Mouse (Mus musculus): ENCODE results near the gene Gsdme. TPM values are rescaled to one million over a fixed set of nuclear protein-coding genes. Genes with fewer than 3 reads are reported as not detected.
A peak's percentile ranks its signal among the peaks of the same experiment; 100 is the strongest.

The Gsdme gene
- not detected in 2 replicates for total RNA-seq (2014; fragmentation: Nextera tagmentation)
- total RNA-seq (2017) = 0.76 and 0.87 TPM in 2 replicates
- 0.02 TPM in 1 of 2 replicates, not detected in the other for polyA plus RNA-seq (2012)

DNA sequence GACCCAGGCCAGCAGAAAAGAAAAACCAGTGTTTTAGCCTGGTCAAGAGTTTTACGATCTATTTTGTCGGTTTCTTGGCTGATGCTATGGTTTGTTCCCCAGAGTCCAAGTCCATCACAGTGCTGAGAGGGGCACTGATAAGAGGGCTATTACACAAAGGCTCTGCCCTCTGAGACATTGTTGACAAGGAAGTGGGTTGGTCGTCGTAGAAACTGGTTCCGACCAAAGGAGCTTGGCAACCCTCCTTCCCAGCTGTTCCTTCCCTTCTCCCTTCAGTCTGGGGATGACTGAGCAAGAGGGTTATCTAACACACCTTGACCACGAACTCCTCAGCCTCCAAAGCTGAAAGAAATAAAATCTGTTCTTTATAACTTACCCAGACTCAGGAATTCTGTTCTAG lies at the start of gene Gsdme:
Gene Gsdme (minus strand): TSS at position 193 of the 400 bp plus-strand sequence.
- Histone ChIP-seq H3K4me1 (ENCODE audit: insufficient read depth, low read depth, low read length) (peaks cover 6% of the 10 kb centered on the region), H3K36me3 (replicated peaks) (no peaks in the 10 kb centered on the region), H3K9me3 (replicated peaks) (no peaks in the 10 kb centered on the region), H3K4me3 (ENCODE audit: low read depth, low read length) (no peak within 1 kb of the TSS), H3K27me3 (ENCODE audit: insufficient read depth, low read length) (peaks cover 53% of the 10 kb centered on the region)
- ATAC-seq (ENCODE audit: extremely low read depth, insufficient number of reproducible peaks, low FRiP score, poor library complexity, severe bottlenecking) = no peak
- TF ChIP-seq GATA2 (IDR thresholded peaks at IDR 0.05; ENCODE audit: borderline replicate concordance, low read depth, low read length) (no peak), POLR2AphosphoS5 (IDR thresholded peaks at IDR 0.05; ENCODE audit: insufficient replicate concordance, low read depth, low read length) (no peak), CTCF (IDR thresholded peaks at IDR 0.05; ENCODE audit: low read depth, low read length) (no peak), GATA1 (IDR thresholded peaks at IDR 0.05; ENCODE audit: borderline replicate concordance, low read length) (no peak), TAL1 (conservative IDR thresholded peaks at IDR 0.05; ENCODE audit: low read depth, low read length) (no peak)
- DNase-seq (ENCODE audit: low spot score) = no peak

DNA sequence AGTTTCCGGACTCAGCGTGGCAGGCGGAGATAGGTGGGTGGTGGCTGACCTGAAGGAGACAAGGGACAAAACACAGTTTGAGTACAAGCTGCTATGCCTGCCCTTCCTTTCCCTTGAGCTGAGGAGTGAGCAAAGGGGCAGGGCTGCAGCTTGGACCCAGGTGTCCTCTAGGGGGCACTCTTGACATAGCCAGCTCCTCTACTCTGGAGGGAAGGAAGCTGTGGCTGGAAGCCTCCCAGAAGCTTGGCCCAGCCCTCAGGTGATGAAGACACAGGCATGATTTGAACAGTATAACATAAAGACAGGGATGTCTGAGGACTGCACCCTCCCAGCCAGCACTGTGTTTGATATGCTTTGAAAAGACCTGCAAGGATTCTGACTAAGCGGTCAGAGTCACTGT lies 49.0 kb upstream of the Gsdme start:
- peaks cover 9% of the 10 kb centered on the region for H3K27me3 ChIP-seq (ENCODE audit: insufficient read depth, low read length)
- ATAC-seq (ENCODE audit: extremely low read depth, insufficient number of reproducible peaks, low FRiP score, poor library complexity, severe bottlenecking) (no peak), DNase-seq (ENCODE audit: low spot score) (peak; percentile 30)
- H3K9me3 ChIP-seq (replicated peaks) = no peaks in the 10 kb centered on the region
- no peaks in the 10 kb centered on the region for H3K36me3 ChIP-seq (replicated peaks)
- H3K4me1 ChIP-seq (ENCODE audit: insufficient read depth, low read depth, low read length) = 0 out of 2 replicates have a peak, but pooled peaks cover 3% of the 10 kb centered on the region
- TF ChIP-seq POLR2AphosphoS5 (IDR thresholded peaks at IDR 0.05; ENCODE audit: insufficient replicate concordance, low read depth, low read length) (no peak), CTCF (IDR thresholded peaks at IDR 0.05; ENCODE audit: low read depth, low read length) (peak; percentile 67)
- H3K4me3 ChIP-seq (ENCODE audit: low read depth, low read length) = no peak overlapping the region

DNA sequence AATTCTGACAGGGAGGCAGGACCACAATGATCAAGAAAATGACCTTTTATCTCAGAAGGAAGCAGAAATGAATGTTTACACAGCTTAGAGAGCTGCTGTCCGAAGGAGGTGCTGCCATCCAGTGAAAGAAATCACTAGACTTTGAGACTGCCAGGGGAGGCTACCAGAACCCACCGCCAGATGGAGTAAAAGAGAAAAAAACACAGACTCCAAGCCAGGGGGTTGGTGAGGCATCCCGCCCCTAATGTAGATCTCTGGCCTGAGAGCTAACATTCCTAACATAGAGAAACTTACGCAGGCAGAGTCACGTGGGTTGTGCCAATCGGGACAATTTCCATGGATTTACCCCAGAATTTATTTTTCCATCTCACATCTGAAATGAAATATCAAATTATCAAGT lies 45.4 kb upstream of the Gsdme start:
- ATAC-seq (ENCODE audit: extremely low read depth, insufficient number of reproducible peaks, low FRiP score, poor library complexity, severe bottlenecking) = no peak
- TF ChIP-seq GATA1 (IDR thresholded peaks at IDR 0.05; ENCODE audit: borderline replicate concordance, low read length) = no peak
- no peak for TF ChIP-seq TAL1 (conservative IDR thresholded peaks at IDR 0.05; ENCODE audit: low read depth, low read length)
- TF ChIP-seq POLR2AphosphoS5 (IDR thresholded peaks at IDR 0.05; ENCODE audit: insufficient replicate concordance, low read depth, low read length) = no peak
- TF ChIP-seq CTCF (IDR thresholded peaks at IDR 0.05; ENCODE audit: low read depth, low read length) = no peak
- TF ChIP-seq GATA2 (IDR thresholded peaks at IDR 0.05; ENCODE audit: borderline replicate concordance, low read depth, low read length) = no peak
- DNase-seq (ENCODE audit: low spot score) = no peak

DNA sequence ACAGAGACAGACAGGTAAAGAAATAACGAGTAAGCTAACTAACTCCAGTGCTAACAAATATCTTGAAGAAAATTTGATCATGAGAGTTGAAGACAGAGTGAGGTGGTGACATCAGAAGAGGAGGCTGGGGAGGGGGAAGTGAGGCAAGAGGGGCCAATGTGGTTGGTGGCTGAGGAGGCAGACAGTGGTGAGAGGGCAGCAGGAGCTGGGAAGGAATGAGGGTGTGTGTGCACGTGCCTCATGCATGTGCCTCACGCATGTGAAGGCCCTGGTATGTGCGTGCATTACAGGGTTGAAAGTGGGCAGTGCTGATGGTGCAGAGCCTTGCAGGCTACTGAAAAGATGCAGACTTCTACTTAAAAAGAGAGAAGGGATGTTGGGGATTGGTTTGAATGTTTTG lies 43.0 kb upstream of the Gsdme start:
- Histone ChIP-seq H3K4me1 (ENCODE audit: insufficient read depth, low read depth, low read length) (peaks cover 5% of the 10 kb centered on the region), H3K9me3 (replicated peaks) (no peaks in the 10 kb centered on the region), H3K27me3 (ENCODE audit: insufficient read depth, low read length) (peaks cover 22% of the 10 kb centered on the region), H3K4me3 (ENCODE audit: low read depth, low read length) (no peak overlapping the region), H3K36me3 (replicated peaks) (no peaks in the 10 kb centered on the region)
- DNase-seq (ENCODE audit: low spot score) = no peak
- no peak for ATAC-seq (ENCODE audit: extremely low read depth, insufficient number of reproducible peaks, low FRiP score, poor library complexity, severe bottlenecking)
- TF ChIP-seq POLR2AphosphoS5 (IDR thresholded peaks at IDR 0.05; ENCODE audit: insufficient replicate concordance, low read depth, low read length) = no peak
- TF ChIP-seq GATA2 (IDR thresholded peaks at IDR 0.05; ENCODE audit: borderline replicate concordance, low read depth, low read length) = no peak
- TF ChIP-seq CTCF (IDR thresholded peaks at IDR 0.05; ENCODE audit: low read depth, low read length) = no peak

More for the DNA sequence above, 45.4 kb upstream of the Gsdme start:
- Histone ChIP-seq H3K27me3 (ENCODE audit: insufficient read depth, low read length) (peaks cover 11% of the 10 kb centered on the region), H3K4me3 (ENCODE audit: low read depth, low read length) (no peak overlapping the region), H3K36me3 (replicated peaks) (no peaks in the 10 kb centered on the region), H3K9me3 (replicated peaks) (no peaks in the 10 kb centered on the region), H3K4me1 (ENCODE audit: insufficient read depth, low read depth, low read length) (peaks cover 3% of the 10 kb centered on the region; the same call in 1 of the 2 replicates)

DNA sequence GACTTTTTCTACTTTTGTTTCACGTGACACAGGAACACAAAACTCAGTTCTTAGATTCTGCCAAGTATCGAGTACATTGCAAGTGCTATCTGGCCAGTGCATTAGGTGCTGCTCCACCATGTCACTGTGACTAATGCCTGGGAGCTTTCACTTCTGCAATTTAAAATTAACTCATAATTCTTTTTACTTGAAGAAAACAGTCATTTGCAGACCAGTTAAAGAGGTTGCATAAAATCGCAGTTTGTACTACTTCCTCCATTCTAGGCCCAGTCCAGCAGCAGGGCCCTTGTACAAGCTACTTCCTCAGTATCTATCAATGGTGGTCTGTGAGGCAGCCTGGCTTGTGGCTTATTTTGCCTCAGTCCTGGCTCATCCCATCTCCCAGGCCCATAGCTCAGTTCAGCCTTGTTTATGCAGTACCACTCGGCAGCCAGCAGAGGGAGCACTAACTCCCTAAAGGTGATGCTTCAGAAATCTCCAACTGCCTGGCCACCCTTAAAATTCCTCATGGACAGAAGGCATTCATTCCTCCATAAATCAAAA lies 41.4 kb upstream of the Gsdme start:
- H3K4me3 ChIP-seq (ENCODE audit: low read depth, low read length) = no peak overlapping the region
- TF ChIP-seq GATA1 (IDR thresholded peaks at IDR 0.05; ENCODE audit: borderline replicate concordance, low read length) (no peak), GATA2 (IDR thresholded peaks at IDR 0.05; ENCODE audit: borderline replicate concordance, low read depth, low read length) (no peak), TAL1 (conservative IDR thresholded peaks at IDR 0.05; ENCODE audit: low read depth, low read length) (no peak), CTCF (IDR thresholded peaks at IDR 0.05; ENCODE audit: low read depth, low read length) (peak; percentile 95), POLR2AphosphoS5 (IDR thresholded peaks at IDR 0.05; ENCODE audit: insufficient replicate concordance, low read depth, low read length) (no peak)
- H3K36me3 ChIP-seq (replicated peaks) = no peaks in the 10 kb centered on the region
- H3K4me1 ChIP-seq (ENCODE audit: insufficient read depth, low read depth, low read length) = peaks cover 5% of the 10 kb centered on the region
- peaks cover 21% of the 10 kb centered on the region for H3K27me3 ChIP-seq (ENCODE audit: insufficient read depth, low read length)
- peak; percentile 51 for DNase-seq (ENCODE audit: low spot score)
- ATAC-seq (ENCODE audit: extremely low read depth, insufficient number of reproducible peaks, low FRiP score, poor library complexity, severe bottlenecking) = no peak
- H3K9me3 ChIP-seq (replicated peaks) = no peaks in the 10 kb centered on the region

DNA sequence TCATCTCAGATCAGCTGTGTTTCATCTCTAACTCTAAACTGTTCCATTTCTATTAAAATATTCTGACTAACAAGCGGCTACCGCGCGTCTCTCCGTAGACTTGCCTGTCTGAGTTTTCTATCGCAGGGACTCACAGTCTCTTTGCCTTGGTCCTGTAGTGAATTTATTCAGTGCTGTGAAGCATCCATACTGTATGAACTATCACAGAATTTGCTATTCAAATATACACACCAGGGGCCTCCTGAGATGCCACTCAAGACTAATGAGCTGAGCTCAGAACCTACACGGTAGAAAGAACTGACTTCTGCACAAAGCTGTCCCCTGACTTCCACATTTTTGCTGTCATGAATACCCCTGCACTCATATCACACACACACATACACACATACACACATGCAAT lies 37.5 kb upstream of the Gsdme start:
- DNase-seq (ENCODE audit: low spot score) (no peak), ATAC-seq (ENCODE audit: extremely low read depth, insufficient number of reproducible peaks, low FRiP score, poor library complexity, severe bottlenecking) (no peak)
- TF ChIP-seq CTCF (IDR thresholded peaks at IDR 0.05; ENCODE audit: low read depth, low read length) = no peak
- no peak for TF ChIP-seq GATA1 (IDR thresholded peaks at IDR 0.05; ENCODE audit: borderline replicate concordance, low read length)
- TF ChIP-seq GATA2 (IDR thresholded peaks at IDR 0.05; ENCODE audit: borderline replicate concordance, low read depth, low read length) = no peak
- no peak overlapping the region for H3K4me3 ChIP-seq (ENCODE audit: low read depth, low read length)
- peaks cover 5% of the 10 kb centered on the region for H3K4me1 ChIP-seq (ENCODE audit: insufficient read depth, low read depth, low read length)
- peaks cover 34% of the 10 kb centered on the region for H3K27me3 ChIP-seq (ENCODE audit: insufficient read depth, low read length)
- H3K9me3 ChIP-seq (replicated peaks) = no peaks in the 10 kb centered on the region
- H3K36me3 ChIP-seq (replicated peaks) = no peaks in the 10 kb centered on the region
